Mouse (Mus musculus): Measurements from ENCODE around the gene Card14. TPM values are rescaled to one million over a fixed set of nuclear protein-coding genes. Genes with fewer than 3 reads are reported as not detected.
"Not testable (repeated sequence)": the region's sequence is repeated elsewhere in the genome, so short reads cannot be mapped to it uniquely, and the experiment has no call there.

The Card14 gene
- polyA plus RNA-seq, 1 experiment, result 7.1 TPM

- Histone ChIP-seq H3K4me1 (ENCODE audit: control insufficient read depth, insufficient read depth, insufficient read length, low read length) (peaks cover 11% of the 10 kb centered on the region), H3K27me3 (ENCODE audit: control insufficient read depth, insufficient read depth, low read length) (no peaks in the 10 kb centered on the region), H3K27ac (ENCODE audit: insufficient read depth, low read depth, low read length) (no peak overlapping the region), H3K4me3 (ENCODE audit: low read depth, low read length) (no peak overlapping the region), H3K36me3 (ENCODE audit: control insufficient read depth, insufficient read depth, low read length) (peaks cover 3% of the 10 kb centered on the region)
- WGBS, result 97% methylated on average over 1 of the region's 1 CpGs
- TF ChIP-seq POLR2A (IDR thresholded peaks at IDR 0.05; ENCODE audit: low read depth, low read length) (no peak), CTCF (IDR thresholded peaks at IDR 0.05; ENCODE audit: extremely low read depth, insufficient read length, insufficient replicate concordance, low read depth, low read length) (no peak)
These were observed 71.0 kb downstream of the Card14 start for GRCm38 (mm10) chr11:119378551-119378950.

- Histone ChIP-seq H3K36me3 (ENCODE audit: control insufficient read depth, insufficient read depth, low read length) (peaks cover 3% of the 10 kb centered on the region), H3K4me1 (ENCODE audit: control insufficient read depth, insufficient read depth, insufficient read length, low read length) (no peaks in the 10 kb centered on the region), H3K27me3 (ENCODE audit: control insufficient read depth, insufficient read depth, low read length) (no peaks in the 10 kb centered on the region), H3K4me3 (ENCODE audit: low read depth, low read length) (no peak overlapping the region), H3K27ac (ENCODE audit: insufficient read depth, low read depth, low read length) (no peak overlapping the region)
- 73% methylated on average over 9 of the region's 9 CpGs for WGBS
- TF ChIP-seq POLR2A (IDR thresholded peaks at IDR 0.05; ENCODE audit: low read depth, low read length) (no peak), CTCF (IDR thresholded peaks at IDR 0.05; ENCODE audit: extremely low read depth, insufficient read length, insufficient replicate concordance, low read depth, low read length) (no peak)
These were observed 74.2 kb downstream of the Card14 start for GRCm38 (mm10) chr11:119381631-119382337.

- WGBS, result 80% methylated on average over 6 of the region's 6 CpGs
- H3K4me1 ChIP-seq (ENCODE audit: control insufficient read depth, insufficient read depth, insufficient read length, low read length), result no peaks in the 10 kb centered on the region
- no peak overlapping the region for H3K4me3 ChIP-seq (ENCODE audit: low read depth, low read length)
- no peaks in the 10 kb centered on the region for H3K27me3 ChIP-seq (ENCODE audit: control insufficient read depth, insufficient read depth, low read length)
- no peak for TF ChIP-seq POLR2A (IDR thresholded peaks at IDR 0.05; ENCODE audit: low read depth, low read length)
- no peak for TF ChIP-seq CTCF (IDR thresholded peaks at IDR 0.05; ENCODE audit: extremely low read depth, insufficient read length, insufficient replicate concordance, low read depth, low read length)
- no peak overlapping the region for H3K27ac ChIP-seq (ENCODE audit: insufficient read depth, low read depth, low read length)
- H3K36me3 ChIP-seq (ENCODE audit: control insufficient read depth, insufficient read depth, low read length), result peaks cover 1% of the 10 kb centered on the region; the same call in 1 of the 2 replicates
These were observed 74.8 kb downstream of the Card14 start for GRCm38 (mm10) chr11:119382338-119382850.

GRCm38 (mm10) chr11:119384904-119385303 is 77.3 kb downstream of the Card14 start:
- Histone ChIP-seq H3K4me3 (ENCODE audit: low read depth, low read length) (no peak overlapping the region), H3K36me3 (ENCODE audit: control insufficient read depth, insufficient read depth, low read length) (no peaks in the 10 kb centered on the region), H3K27me3 (ENCODE audit: control insufficient read depth, insufficient read depth, low read length) (no peaks in the 10 kb centered on the region), H3K4me1 (ENCODE audit: control insufficient read depth, insufficient read depth, insufficient read length, low read length) (peaks cover 5% of the 10 kb centered on the region; the same call in 1 of the 2 replicates), H3K27ac (ENCODE audit: insufficient read depth, low read depth, low read length) (no peak overlapping the region)
- TF ChIP-seq CTCF (IDR thresholded peaks at IDR 0.05; ENCODE audit: extremely low read depth, insufficient read length, insufficient replicate concordance, low read depth, low read length), result no peak
- TF ChIP-seq POLR2A (IDR thresholded peaks at IDR 0.05; ENCODE audit: low read depth, low read length), result no peak
- 84% methylated on average over 4 of the region's 4 CpGs for WGBS

- H3K27ac ChIP-seq (ENCODE audit: insufficient read depth, low read depth, low read length), result no peak overlapping the region
- 66% methylated on average over 5 of the region's 5 CpGs for WGBS
- H3K27me3 ChIP-seq (ENCODE audit: control insufficient read depth, insufficient read depth, low read length), result no peaks in the 10 kb centered on the region
- TF ChIP-seq POLR2A (IDR thresholded peaks at IDR 0.05; ENCODE audit: low read depth, low read length), result no peak
- peaks cover 6% of the 10 kb centered on the region; the same call in 1 of the 2 replicates for H3K4me1 ChIP-seq (ENCODE audit: control insufficient read depth, insufficient read depth, insufficient read length, low read length)
- no peaks in the 10 kb centered on the region for H3K36me3 ChIP-seq (ENCODE audit: control insufficient read depth, insufficient read depth, low read length)
- H3K4me3 ChIP-seq (ENCODE audit: low read depth, low read length), result no peak overlapping the region
These were observed 78.7 kb downstream of the Card14 start for GRCm38 (mm10) chr11:119386306-119386705.

- not testable (repeated sequence) for H3K36me3 ChIP-seq (ENCODE audit: control insufficient read depth, insufficient read depth, low read length); H3K27ac ChIP-seq (ENCODE audit: insufficient read depth, low read depth, low read length); H3K4me3 ChIP-seq (ENCODE audit: low read depth, low read length); H3K27me3 ChIP-seq (ENCODE audit: control insufficient read depth, insufficient read depth, low read length)
- 50% methylated on average over 3 of the region's 3 CpGs for WGBS
- H3K4me1 ChIP-seq (ENCODE audit: control insufficient read depth, insufficient read depth, insufficient read length, low read length), result peaks cover 13% of the 10 kb centered on the region
These were observed 79.7 kb downstream of the Card14 start for GRCm38 (mm10) chr11:119387273-119387672.

- Histone ChIP-seq H3K4me1 (ENCODE audit: control insufficient read depth, insufficient read depth, insufficient read length, low read length) (peaks cover 14% of the 10 kb centered on the region), H3K27me3 (ENCODE audit: control insufficient read depth, insufficient read depth, low read length) (no peaks in the 10 kb centered on the region), H3K27ac (ENCODE audit: insufficient read depth, low read depth, low read length) (peak overlapping the region; percentile 88), H3K4me3 (ENCODE audit: low read depth, low read length) (peak overlapping the region; percentile 89), H3K36me3 (ENCODE audit: control insufficient read depth, insufficient read depth, low read length) (no peaks in the 10 kb centered on the region; the same call in 1 of the 2 replicates)
- TF ChIP-seq POLR2A (IDR thresholded peaks at IDR 0.05; ENCODE audit: low read depth, low read length) (no peak), CTCF (IDR thresholded peaks at IDR 0.05; ENCODE audit: extremely low read depth, insufficient read length, insufficient replicate concordance, low read depth, low read length) (peak; percentile 23; the same call in 1 of the 2 replicates)
- 2% methylated on average over 35 of the region's 35 CpGs for WGBS
These were observed 82.3 kb downstream of the Card14 start for GRCm38 (mm10) chr11:119389851-119390270.
